Mouse (Mus musculus): ENCODE data around the gene Klhl35.

GRCm38 (mm10) chr7:99452859-99453258, 12.9 kb upstream of the Klhl35 start:
- TF ChIP-seq CTCF (IDR thresholded peaks at IDR 0.05; ENCODE audit: low read depth) (no peak), EP300 (IDR thresholded peaks at IDR 0.05; ENCODE audit: low read depth) (no peak)

All from heart, postnatal 0 days (tissue).